Mouse (Mus musculus): Measurements from ENCODE around the gene Atf1. TPM values are rescaled to one million over a fixed set of nuclear protein-coding genes. Genes with fewer than 3 reads are reported as not detected.

Gene Atf1
- polyA plus RNA-seq, 1 experiment from 2014 or later: 31.8 TPM

- Histone ChIP-seq H3K27me3 (ENCODE audit: control insufficient read depth, insufficient read depth, low read length) (no peaks in the 10 kb centered on the region), H3K4me2 (no peak overlapping the region), H3K27ac (ENCODE audit: low read depth, low read length) (no peak overlapping the region), H3K9me3 (ENCODE audit: control insufficient read depth, low read length) (no peaks in the 10 kb centered on the region), H3K4me1 (ENCODE audit: control insufficient read depth, insufficient read depth, low read length) (no peaks in the 10 kb centered on the region), H3K4me3 (ENCODE audit: low read depth, low read length) (no peak overlapping the region), H3K36me3 (ENCODE audit: control insufficient read depth, insufficient read depth, low read length) (peaks cover 30% of the 10 kb centered on the region), H3K9ac (ENCODE audit: low read length) (no peak overlapping the region)
- no peak for ATAC-seq (ENCODE audit: low FRiP score)
- 89% methylated on average over 9 of the region's 9 CpGs for WGBS
- no peak for DNase-seq (ENCODE audit: low spot score, missing footprints)
Observed at GRCm38 (mm10) chr15:100186234-100186633, 41.4 kb upstream of the Atf1 start.

- DNase-seq (ENCODE audit: low spot score, missing footprints) (no peak), ATAC-seq (ENCODE audit: low FRiP score) (no peak)
- Histone ChIP-seq H3K9me3 (ENCODE audit: control insufficient read depth, low read length) (no peaks in the 10 kb centered on the region), H3K9ac (ENCODE audit: low read length) (no peak overlapping the region), H3K27me3 (ENCODE audit: control insufficient read depth, insufficient read depth, low read length) (no peaks in the 10 kb centered on the region), H3K4me1 (ENCODE audit: control insufficient read depth, insufficient read depth, low read length) (no peaks in the 10 kb centered on the region), H3K36me3 (ENCODE audit: control insufficient read depth, insufficient read depth, low read length) (peaks cover 36% of the 10 kb centered on the region), H3K27ac (ENCODE audit: low read depth, low read length) (no peak overlapping the region), H3K4me2 (no peak overlapping the region), H3K4me3 (ENCODE audit: low read depth, low read length) (no peak overlapping the region)
- 92% methylated on average over 8 of the region's 8 CpGs for WGBS
Observed at GRCm38 (mm10) chr15:100186882-100187672, 40.5 kb upstream of the Atf1 start.

GRCm38 (mm10) chr15:100188542-100188941 is 39.1 kb upstream of the Atf1 start:
- DNase-seq (ENCODE audit: low spot score, missing footprints) (no peak), ATAC-seq (ENCODE audit: low FRiP score) (no peak)
- Histone ChIP-seq H3K4me3 (ENCODE audit: low read depth, low read length) (no peak overlapping the region), H3K4me1 (ENCODE audit: control insufficient read depth, insufficient read depth, low read length) (no peaks in the 10 kb centered on the region), H3K27me3 (ENCODE audit: control insufficient read depth, insufficient read depth, low read length) (no peaks in the 10 kb centered on the region), H3K36me3 (ENCODE audit: control insufficient read depth, insufficient read depth, low read length) (peaks cover 38% of the 10 kb centered on the region), H3K9me3 (ENCODE audit: control insufficient read depth, low read length) (no peaks in the 10 kb centered on the region), H3K4me2 (no peak overlapping the region), H3K27ac (ENCODE audit: low read depth, low read length) (no peak overlapping the region), H3K9ac (ENCODE audit: low read length) (no peak overlapping the region)
- 92% methylated on average over 5 of the region's 5 CpGs for whole genome bisulfite sequencing

GRCm38 (mm10) chr15:100188962-100189404 is 38.6 kb upstream of the Atf1 start:
- Histone ChIP-seq H3K4me1 (ENCODE audit: control insufficient read depth, insufficient read depth, low read length) (no peaks in the 10 kb centered on the region), H3K4me2 (no peak overlapping the region), H3K4me3 (ENCODE audit: low read depth, low read length) (no peak overlapping the region), H3K9ac (ENCODE audit: low read length) (no peak overlapping the region), H3K27ac (ENCODE audit: low read depth, low read length) (no peak overlapping the region), H3K9me3 (ENCODE audit: control insufficient read depth, low read length) (no peaks in the 10 kb centered on the region), H3K27me3 (ENCODE audit: control insufficient read depth, insufficient read depth, low read length) (no peaks in the 10 kb centered on the region), H3K36me3 (ENCODE audit: control insufficient read depth, insufficient read depth, low read length) (peaks cover 41% of the 10 kb centered on the region)
- DNase-seq (ENCODE audit: low spot score, missing footprints) (no peak), ATAC-seq (ENCODE audit: low FRiP score) (no peak)
- WGBS: 90% methylated on average over 14 of the region's 14 CpGs

GRCm38 (mm10) chr15:100190083-100190482 is 37.5 kb upstream of the Atf1 start:
- Histone ChIP-seq H3K4me2 (no peak overlapping the region), H3K9me3 (ENCODE audit: control insufficient read depth, low read length) (no peaks in the 10 kb centered on the region), H3K4me3 (ENCODE audit: low read depth, low read length) (no peak overlapping the region), H3K4me1 (ENCODE audit: control insufficient read depth, insufficient read depth, low read length) (no peaks in the 10 kb centered on the region), H3K36me3 (ENCODE audit: control insufficient read depth, insufficient read depth, low read length) (peaks cover 43% of the 10 kb centered on the region), H3K27me3 (ENCODE audit: control insufficient read depth, insufficient read depth, low read length) (no peaks in the 10 kb centered on the region), H3K9ac (ENCODE audit: low read length) (no peak overlapping the region), H3K27ac (ENCODE audit: low read depth, low read length) (no peak overlapping the region)
- DNase-seq (ENCODE audit: low spot score, missing footprints) (no peak), ATAC-seq (ENCODE audit: low FRiP score) (no peak)
- 93% methylated on average over 5 of the region's 5 CpGs for WGBS

GRCm38 (mm10) chr15:100198983-100199745 is 28.5 kb upstream of the Atf1 start:
- no peaks in the 10 kb centered on the region for H3K27me3 ChIP-seq (ENCODE audit: control insufficient read depth, insufficient read depth, low read length)
- ATAC-seq (ENCODE audit: low FRiP score): no peak
- no peaks in the 10 kb centered on the region for H3K4me1 ChIP-seq (ENCODE audit: control insufficient read depth, insufficient read depth, low read length)
- no peak for DNase-seq (ENCODE audit: low spot score, missing footprints)
- H3K4me2 ChIP-seq: no peak overlapping the region
- no peak overlapping the region for H3K9ac ChIP-seq (ENCODE audit: low read length)
- H3K9me3 ChIP-seq (ENCODE audit: control insufficient read depth, low read length): no peaks in the 10 kb centered on the region
- H3K27ac ChIP-seq (ENCODE audit: low read depth, low read length): no peak overlapping the region
- WGBS: 93% methylated on average over 11 of the region's 11 CpGs
- H3K4me3 ChIP-seq (ENCODE audit: low read depth, low read length): no peak overlapping the region
- peaks cover 11% of the 10 kb centered on the region; the same call in 1 of the 2 replicates for H3K36me3 ChIP-seq (ENCODE audit: control insufficient read depth, insufficient read depth, low read length)

- Histone ChIP-seq H3K4me2 (no peak overlapping the region), H3K27ac (ENCODE audit: low read depth, low read length) (no peak overlapping the region), H3K36me3 (ENCODE audit: control insufficient read depth, insufficient read depth, low read length) (peaks cover 11% of the 10 kb centered on the region; the same call in 1 of the 2 replicates), H3K9me3 (ENCODE audit: control insufficient read depth, low read length) (no peaks in the 10 kb centered on the region), H3K27me3 (ENCODE audit: control insufficient read depth, insufficient read depth, low read length) (no peaks in the 10 kb centered on the region), H3K4me3 (ENCODE audit: low read depth, low read length) (no peak overlapping the region), H3K4me1 (ENCODE audit: control insufficient read depth, insufficient read depth, low read length) (no peaks in the 10 kb centered on the region), H3K9ac (ENCODE audit: low read length) (no peak overlapping the region)
- ATAC-seq (ENCODE audit: low FRiP score) (no peak), DNase-seq (ENCODE audit: low spot score, missing footprints) (no peak)
- 82% methylated on average over 3 of the region's 3 CpGs for WGBS
Observed at GRCm38 (mm10) chr15:100199790-100200189, 27.8 kb upstream of the Atf1 start.

GRCm38 (mm10) chr15:100201806-100202205 is 25.8 kb upstream of the Atf1 start:
- H3K9ac ChIP-seq (ENCODE audit: low read length): no peak overlapping the region
- no peak overlapping the region for H3K4me3 ChIP-seq (ENCODE audit: low read depth, low read length)
- H3K4me2 ChIP-seq: no peak overlapping the region
- H3K27me3 ChIP-seq (ENCODE audit: control insufficient read depth, insufficient read depth, low read length): no peaks in the 10 kb centered on the region
- no peak overlapping the region for H3K27ac ChIP-seq (ENCODE audit: low read depth, low read length)
- ATAC-seq (ENCODE audit: low FRiP score) (no peak), DNase-seq (ENCODE audit: low spot score, missing footprints) (no peak)
- H3K4me1 ChIP-seq (ENCODE audit: control insufficient read depth, insufficient read depth, low read length): no peaks in the 10 kb centered on the region
- H3K36me3 ChIP-seq (ENCODE audit: control insufficient read depth, insufficient read depth, low read length): peaks cover 5% of the 10 kb centered on the region
- WGBS: 92% methylated on average over 3 of the region's 3 CpGs
- no peaks in the 10 kb centered on the region for H3K9me3 ChIP-seq (ENCODE audit: control insufficient read depth, low read length)

- 94% methylated on average over 4 of the region's 4 CpGs for WGBS
- Histone ChIP-seq H3K9ac (ENCODE audit: low read length) (no peak overlapping the region), H3K27me3 (ENCODE audit: control insufficient read depth, insufficient read depth, low read length) (no peaks in the 10 kb centered on the region), H3K27ac (ENCODE audit: low read depth, low read length) (no peak overlapping the region), H3K36me3 (ENCODE audit: control insufficient read depth, insufficient read depth, low read length) (peaks cover 5% of the 10 kb centered on the region), H3K9me3 (ENCODE audit: control insufficient read depth, low read length) (no peaks in the 10 kb centered on the region), H3K4me1 (ENCODE audit: control insufficient read depth, insufficient read depth, low read length) (no peaks in the 10 kb centered on the region), H3K4me2 (no peak overlapping the region), H3K4me3 (ENCODE audit: low read depth, low read length) (no peak overlapping the region)
- ATAC-seq (ENCODE audit: low FRiP score) (no peak), DNase-seq (ENCODE audit: low spot score, missing footprints) (no peak)
Observed at GRCm38 (mm10) chr15:100202431-100203015, 25.1 kb upstream of the Atf1 start.

Measured in midbrain, embryonic 11.5 days (tissue).